Comparison of ENCODE assay signal across 9 mouse cellular contexts in the genomic region with DNA sequence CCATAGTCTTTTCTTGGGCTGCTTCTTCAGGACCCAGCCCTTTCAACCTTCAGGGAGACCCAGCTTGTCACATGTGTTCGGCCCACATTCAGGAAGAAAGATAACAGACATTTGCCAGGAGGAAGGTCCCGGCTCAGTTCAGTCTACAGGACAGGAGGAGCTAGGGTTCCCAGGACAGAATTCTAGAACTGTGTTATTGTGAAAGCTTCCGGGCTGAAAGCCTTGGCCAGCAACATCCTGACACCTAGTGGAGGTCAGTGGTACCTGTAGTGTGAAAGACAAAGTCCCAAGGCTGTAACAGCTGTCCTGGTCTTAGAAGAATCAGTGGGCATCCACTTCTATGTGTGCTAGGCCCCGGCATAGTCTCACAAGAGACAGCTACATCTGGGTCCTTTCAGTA.
DNase-seq lines count a peak whose midpoint lies in the region; ATAC-seq and TF ChIP-seq lines count a peak whose summit lies in the region.
"Had no signal": no experiment of that assay in that cellular context is flagged by ENCODE, and none has a peak within 500 bp of the region (broad histone marks: within the 10 kb centered on the region; RNA-seq: fewer than 3 reads in every experiment).

No protein-coding gene starts in this region.

- TF ChIP-seq CTCF in heart, postnatal 0 days (IDR thresholded peaks at IDR 0.05; ENCODE audit: low read depth) = peak; percentile 63
- peak; percentile 50 for TF ChIP-seq CTCF in liver, embryonic 14.5 days (IDR thresholded peaks at IDR 0.05; ENCODE audit: low read depth)

- no peak for ATAC-seq in heart, postnatal 0 days (ENCODE audit: insufficient read depth, low read depth)
- ATAC-seq in liver, embryonic 14.5 days (ENCODE audit: insufficient read depth) = no peak

- H3K4me3 ChIP-seq in heart, postnatal 0 days (ENCODE audit: low read depth, low read length) = no peak overlapping the region
- no peak overlapping the region for H3K4me3 ChIP-seq in liver, embryonic 14.5 days (ENCODE audit: insufficient read depth in 1 of 2, low read depth in 2 of 2, low read length in 2 of 2)

- H3K4me2 ChIP-seq in heart, postnatal 0 days (ENCODE audit: low read depth, low read length) = no peak overlapping the region
- no peak overlapping the region for H3K4me2 ChIP-seq in liver, embryonic 14.5 days (ENCODE audit: low read depth)

- H3K27me3 ChIP-seq in heart, postnatal 0 days (ENCODE audit: control insufficient read depth, insufficient read depth, low read length) = no peaks in the 10 kb centered on the region
- H3K27me3 ChIP-seq in liver, embryonic 14.5 days (ENCODE audit: control insufficient read depth, insufficient read depth, low read length) = no peaks in the 10 kb centered on the region

- no peak overlapping the region for H3K27ac ChIP-seq in heart, postnatal 0 days (ENCODE audit: low read depth)
- H3K27ac ChIP-seq in liver, embryonic 14.5 days = no peak overlapping the region
- H3K27ac ChIP-seq: macrophage had no signal

- H3K9ac ChIP-seq in heart, postnatal 0 days (replicated peaks; ENCODE audit: low read depth, low read length) = no peak overlapping the region
- H3K9ac ChIP-seq in liver, embryonic 14.5 days (replicated peaks) = no peak overlapping the region

- no peaks in the 10 kb centered on the region for H3K36me3 ChIP-seq in heart, postnatal 0 days (replicated peaks; ENCODE audit: control insufficient read depth, insufficient read depth, low read length)
- H3K36me3 ChIP-seq in liver, embryonic 14.5 days (replicated peaks; ENCODE audit: control insufficient read depth, insufficient read depth, low read depth) = no peaks in the 10 kb centered on the region

- no peak for TF ChIP-seq EP300 in heart, postnatal 0 days (IDR thresholded peaks at IDR 0.05; ENCODE audit: low read depth)
- TF ChIP-seq EP300 in liver, embryonic 14.5 days (IDR thresholded peaks at IDR 0.05; ENCODE audit: low read depth) = no peak

- H3K9me3 ChIP-seq in heart, postnatal 0 days (replicated peaks; ENCODE audit: control insufficient read depth, low read length) = no peaks in the 10 kb centered on the region
- H3K9me3 ChIP-seq in liver, embryonic 14.5 days (ENCODE audit: control insufficient read depth, low read length) = no peaks in the 10 kb centered on the region

- no peaks in the 10 kb centered on the region for H3K4me1 ChIP-seq in heart, postnatal 0 days (ENCODE audit: control insufficient read depth, insufficient read depth)
- H3K4me1 ChIP-seq in liver, embryonic 14.5 days (replicated peaks; ENCODE audit: control insufficient read depth in 2 of 2, insufficient read depth in 2 of 2, low read length in 1 of 2) = no peaks in the 10 kb centered on the region

- WGBS in heart, postnatal 0 days = 14% methylated on average over 4 of the region's 4 CpGs
- 19% methylated on average over 4 of the region's 4 CpGs for WGBS in liver, embryonic 14.5 days (ENCODE audit: insufficient replicate concordance)

- DNase-seq in testis, postnatal 10 days (ENCODE audit: low spot score) = peak; percentile 56
- no peak for DNase-seq in testis, postnatal 14 days (ENCODE audit: low spot score)
- DNase-seq in cerebellum, postnatal 25 days = peak; percentile 14 to 32
- no peak for DNase-seq in heart, postnatal 0 days (ENCODE audit: low spot score)
- peak; percentile 53 for DNase-seq in kidney, postnatal 14 days
- DNase-seq in liver, embryonic 14.5 days (ENCODE audit: low read depth in 3 of 3, low spot score in 3 of 3) = no peak
- peak; percentile 2 for DNase-seq in ovary, postnatal 10 days (ENCODE audit: low spot score)
- DNase-seq in spleen, postnatal 36 days (ENCODE audit: low spot score in 2 of 2) = no peak

Comparison
In these comparisons a context has a peak if more than half of its experiments do, and no peak if none do; other contexts are left out.
1. DNase-seq: peak in testis, postnatal 10 days (single experiment), cerebellum, postnatal 25 days (2 of 2), kidney, postnatal 14 days (single experiment) and ovary, postnatal 10 days (single experiment); none in testis, postnatal 14 days (single experiment), heart, postnatal 0 days (single experiment), liver, embryonic 14.5 days (0 of 3) and spleen, postnatal 36 days (0 of 2).